Mouse (Mus musculus): ENCODE data around the gene Slc39a7. TPM values are rescaled to one million over a fixed set of nuclear protein-coding genes. Genes with fewer than 3 reads are reported as not detected.

Slc39a7 gene
- 10 to 100 TPM; 66.3 to 67.0 TPM for total RNA-seq (2021)
- long read RNA-seq, experiment 1, transcript Slc39a7-203 (8 exons, 1,550 nt) = minor isoform, 12 of 78 reads
- long read RNA-seq, experiment 1, transcript Slc39a7-201 (7 exons, 2,320 nt) = major isoform, 51 of 78 reads
- long read RNA-seq, experiment 1, partial matches to known transcripts = 3 of 78 reads
- long read RNA-seq, experiment 1, other reads (novel, unspliced or antisense) = 10 of 78 reads
- long read RNA-seq, experiment 2, transcript Slc39a7-203 (8 exons, 1,550 nt) = minor isoform, 5 of 35 reads
- long read RNA-seq, experiment 2, transcript Slc39a7-201 (7 exons, 2,320 nt) = major isoform, 21 of 35 reads
- long read RNA-seq, experiment 2, partial matches to known transcripts = 1 of 35 reads
- long read RNA-seq, experiment 2, other reads (novel, unspliced or antisense) = 6 of 35 reads

DNA sequence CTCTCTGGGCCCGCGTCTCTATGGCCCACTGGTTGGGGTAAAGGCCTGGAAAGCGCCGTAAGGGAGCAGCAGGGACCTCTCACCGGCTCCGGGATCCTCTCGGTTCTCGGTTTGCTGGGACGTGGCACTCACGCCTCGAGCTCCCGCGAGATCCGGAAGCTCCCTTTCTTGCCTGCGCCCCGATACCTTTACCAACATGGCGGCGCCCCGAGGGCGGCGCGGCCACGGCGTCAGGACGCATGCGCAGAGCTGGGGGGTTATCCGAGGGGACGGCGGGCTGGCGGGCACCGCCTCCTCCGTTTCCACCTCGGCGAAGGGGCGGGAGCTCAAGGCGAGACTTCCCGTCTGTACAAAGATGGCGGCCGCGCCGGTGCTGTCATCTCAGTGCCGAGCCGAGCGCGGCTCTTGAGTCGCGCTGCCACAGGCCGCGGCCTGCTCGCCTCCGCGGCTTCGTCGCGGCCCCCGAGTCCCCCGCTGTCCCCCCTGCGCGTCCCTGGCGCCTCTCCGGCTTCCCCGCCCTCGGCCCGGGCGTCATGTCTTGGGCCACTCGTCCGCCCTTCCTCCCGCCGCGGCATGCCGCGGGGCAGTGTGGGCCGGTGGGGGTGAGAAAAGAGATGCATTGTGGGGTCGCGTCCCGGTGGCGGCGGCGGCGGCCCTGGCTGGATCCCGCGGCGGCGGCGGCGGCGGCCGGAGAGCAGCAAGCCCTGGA lies at the start of gene Slc39a7, which contains the start of gene Rxrb:
TSS of gene Slc39a7 (minus strand) at position 218 of the 709 bp plus-strand sequence.
TSS of gene Rxrb (plus strand) at position 348 of the 709 bp plus-strand sequence.
- peak; percentile 98 for DNase-seq

DNA sequence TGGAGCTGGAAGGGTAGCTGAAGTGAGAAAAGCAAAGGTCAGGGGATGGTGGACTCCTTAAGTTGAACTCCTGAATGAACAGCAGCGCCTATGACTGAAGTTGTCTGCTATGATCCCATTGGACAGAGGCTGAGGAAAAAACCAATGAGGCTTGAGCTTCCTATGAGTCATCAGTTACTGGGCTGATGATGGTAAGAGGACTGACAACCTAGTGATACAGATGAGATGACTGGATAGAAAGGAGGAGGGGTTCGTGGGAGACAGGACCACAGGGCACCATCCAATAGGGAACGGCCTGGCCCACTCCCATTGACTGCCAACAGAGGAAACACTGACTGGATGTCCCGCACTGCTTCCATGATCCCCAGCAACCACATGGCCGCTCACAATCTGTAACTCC lies 48.1 kb upstream of the Slc39a7 start:
- DNase-seq = peak in 1 of 2 experiments; percentile 59

DNA sequence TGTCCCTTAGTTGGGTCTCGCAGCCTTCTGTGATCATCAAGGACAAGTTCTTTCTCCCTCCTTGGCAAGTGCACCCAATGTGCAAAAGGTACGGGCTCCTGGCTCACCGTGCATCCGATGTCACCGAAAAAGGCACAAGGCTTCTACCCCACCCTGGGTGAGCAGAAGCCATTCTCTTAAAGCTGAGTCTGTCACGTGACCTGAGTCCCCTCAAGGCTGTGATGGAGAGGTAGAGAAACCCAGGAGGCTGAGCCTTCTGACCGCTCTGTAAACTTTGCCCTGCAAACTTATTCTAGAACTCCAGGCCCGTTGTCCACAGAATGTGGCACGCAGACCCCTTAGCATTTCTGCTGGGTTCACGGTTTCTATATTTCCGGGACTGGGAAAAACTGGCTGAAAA lies 47.5 kb upstream of the Slc39a7 start:
- no peak for DNase-seq

DNA sequence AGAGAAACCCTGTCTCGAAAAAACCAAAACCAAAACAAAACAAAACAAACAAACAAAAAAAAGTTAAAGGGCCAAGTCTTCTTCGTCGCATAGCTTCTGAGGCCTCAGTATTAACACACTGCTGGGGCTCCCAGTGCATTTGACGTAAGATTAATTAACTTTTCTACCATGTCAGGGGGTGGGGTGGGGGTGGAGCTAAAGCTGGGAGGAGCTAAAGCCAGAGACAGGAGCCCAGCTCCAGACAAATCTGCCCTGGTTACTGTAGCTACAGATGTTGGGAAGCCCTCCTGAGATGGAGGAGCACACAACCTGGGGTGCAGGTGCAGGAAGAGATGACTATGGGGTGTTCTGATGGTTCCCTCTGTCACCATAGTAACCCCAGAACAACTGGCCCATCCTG lies 46.7 kb upstream of the Slc39a7 start:
- no peak for DNase-seq

DNA sequence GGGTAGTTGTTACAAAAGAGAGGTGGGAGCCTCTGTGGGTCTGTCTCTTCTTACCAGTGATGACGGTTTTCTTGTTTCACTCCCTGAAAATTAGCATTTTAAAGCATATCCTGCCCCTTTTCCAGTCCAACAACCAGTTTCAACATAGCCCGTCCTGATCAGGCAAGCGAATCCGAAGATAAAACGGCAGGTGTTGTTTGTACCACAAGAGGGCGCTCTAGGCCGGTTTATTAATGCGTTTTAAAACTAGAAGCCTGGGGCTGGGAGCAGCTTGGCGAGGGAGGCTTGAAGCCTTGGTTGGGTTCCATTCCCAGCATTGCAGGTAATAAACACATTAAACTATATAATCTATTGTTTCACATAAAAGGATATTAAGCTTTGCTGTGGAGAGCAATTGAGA lies 46.1 kb upstream of the Slc39a7 start:
- DNase-seq = peak; percentile 54 to 84

DNA sequence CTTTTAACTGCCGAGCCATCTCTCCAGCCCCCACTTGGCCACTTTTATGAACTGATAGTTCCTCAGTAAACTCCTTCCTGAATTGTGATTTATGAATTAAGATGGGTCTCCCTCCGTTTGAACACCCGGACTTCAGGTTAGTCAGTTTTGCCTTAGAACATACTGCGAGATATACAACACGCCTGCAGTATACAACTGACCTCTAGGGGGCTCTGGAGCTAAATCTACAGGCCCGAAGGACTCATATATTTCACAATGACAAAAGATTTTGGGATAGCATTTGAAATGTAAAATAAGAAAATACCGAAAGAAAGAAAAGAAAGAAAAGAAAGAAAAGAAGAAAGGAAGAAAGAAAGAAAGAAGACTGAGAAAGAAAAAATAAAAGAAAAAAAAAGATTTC lies 43.8 kb upstream of the Slc39a7 start:
- peak; percentile 61 to 90 for DNase-seq

DNA sequence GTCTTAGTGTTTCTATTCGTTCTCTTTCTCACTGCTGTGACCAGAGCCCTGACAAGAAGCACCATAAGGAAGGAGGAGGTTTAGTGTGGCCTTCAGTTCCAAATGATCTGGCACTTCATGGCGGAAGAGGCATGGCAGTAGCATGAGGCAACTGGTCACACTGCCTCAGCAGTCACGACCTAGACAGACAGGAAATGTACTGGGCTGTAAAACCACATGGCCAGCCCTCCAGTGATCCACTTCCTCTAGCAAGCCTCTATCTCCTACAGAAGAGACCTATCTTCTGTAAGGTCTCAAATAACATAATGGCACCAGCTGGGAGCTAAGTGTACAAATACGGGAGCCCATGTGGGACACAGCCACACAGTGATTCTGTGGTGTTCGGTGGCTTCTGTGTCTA lies 40.6 kb upstream of the Slc39a7 start:
- no peak for DNase-seq

DNA sequence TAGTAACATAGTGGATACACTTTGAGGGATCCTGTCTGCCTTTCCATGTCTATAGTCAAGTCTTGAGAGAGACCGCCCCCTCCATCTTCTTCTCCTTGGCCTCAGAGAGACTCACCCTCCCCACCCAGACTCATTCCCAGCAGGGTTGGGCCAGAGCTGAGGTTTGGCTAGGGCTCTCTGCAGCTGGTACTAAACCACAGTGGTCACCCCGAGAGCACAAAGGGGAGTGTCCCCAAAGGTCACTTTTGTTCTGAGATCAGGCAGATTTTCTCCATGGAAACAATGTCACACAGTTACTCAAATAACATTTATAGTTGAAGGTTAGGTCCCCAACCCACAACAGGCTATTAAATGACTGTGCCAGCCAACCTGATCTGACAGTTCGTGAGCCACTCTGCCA lies 37.4 kb upstream of the Slc39a7 start:
- DNase-seq = no peak

DNA sequence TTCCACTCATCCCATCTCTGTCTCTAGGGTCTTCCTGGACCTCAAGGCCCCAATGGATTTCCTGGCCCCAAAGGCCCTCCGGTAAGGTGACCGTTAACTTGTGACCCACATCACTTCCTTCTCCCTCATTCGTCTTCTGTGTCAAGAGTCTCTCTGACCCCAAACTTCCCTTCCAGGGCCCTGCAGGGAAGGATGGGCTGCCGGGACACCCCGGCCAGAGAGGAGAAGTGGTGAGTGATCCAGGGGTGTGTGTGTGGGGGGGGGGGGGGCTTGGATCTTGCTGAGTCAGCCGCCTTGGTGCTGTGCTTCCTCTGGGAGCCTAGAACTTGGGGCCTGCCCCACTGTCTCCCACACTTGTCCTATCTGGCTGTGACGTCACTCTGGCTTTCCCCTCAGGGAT lies 25.7 kb upstream of the Slc39a7 start:
- DNase-seq = no peak

DNA sequence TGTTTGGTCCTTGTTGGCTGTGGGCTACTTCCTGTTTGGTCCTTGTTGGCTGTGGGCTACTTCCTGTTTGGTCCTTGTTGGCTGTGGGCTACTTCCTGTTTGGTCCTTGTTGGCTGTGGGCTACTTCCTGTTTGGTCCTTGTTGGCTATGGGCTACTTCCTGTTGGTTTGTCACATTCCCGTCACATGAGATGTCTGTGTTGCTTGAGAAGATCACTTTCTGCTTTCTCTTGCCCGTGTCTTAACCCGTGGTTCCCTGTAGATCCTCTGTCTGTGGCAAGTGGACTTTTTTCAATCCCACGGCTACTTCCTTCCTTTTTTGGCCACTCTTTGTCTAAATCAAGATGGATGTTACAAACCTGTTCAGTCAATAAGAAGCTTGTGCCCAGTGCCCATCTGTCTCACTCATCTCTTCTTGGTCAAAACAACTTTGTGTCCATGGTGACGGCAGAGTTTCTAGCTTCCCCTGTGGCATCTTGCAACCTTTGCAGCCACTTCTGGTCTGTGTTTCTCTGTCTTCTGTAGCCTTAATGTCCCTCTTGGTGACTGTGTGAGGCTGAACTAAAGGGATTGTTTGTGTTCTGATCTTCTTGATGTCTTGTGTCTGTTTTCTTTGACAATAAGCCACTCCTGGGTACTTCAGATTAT lies 16.0 kb upstream of the Slc39a7 start:
- no peak for DNase-seq

DNA sequence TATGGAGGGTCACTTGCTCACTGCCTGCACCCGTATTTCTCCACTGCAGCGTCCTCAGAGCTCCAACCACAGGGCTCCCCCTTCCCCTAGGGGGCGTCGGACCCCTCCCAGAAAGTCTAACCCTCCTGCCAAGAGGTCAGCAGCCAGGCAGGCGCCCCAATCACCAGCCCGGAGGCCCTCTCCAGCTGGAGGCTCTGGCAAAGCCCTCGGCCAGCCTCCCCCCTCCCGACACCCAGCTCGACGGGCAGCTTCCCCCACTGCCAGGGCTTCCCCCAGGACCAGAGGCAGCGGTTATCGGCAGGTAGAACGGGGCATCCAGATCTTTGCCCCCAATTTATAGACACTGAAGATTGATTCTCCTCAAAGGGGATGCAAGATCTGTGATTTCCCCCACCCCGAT lies 14.5 kb upstream of the Slc39a7 start:
- no peak for DNase-seq

DNA sequence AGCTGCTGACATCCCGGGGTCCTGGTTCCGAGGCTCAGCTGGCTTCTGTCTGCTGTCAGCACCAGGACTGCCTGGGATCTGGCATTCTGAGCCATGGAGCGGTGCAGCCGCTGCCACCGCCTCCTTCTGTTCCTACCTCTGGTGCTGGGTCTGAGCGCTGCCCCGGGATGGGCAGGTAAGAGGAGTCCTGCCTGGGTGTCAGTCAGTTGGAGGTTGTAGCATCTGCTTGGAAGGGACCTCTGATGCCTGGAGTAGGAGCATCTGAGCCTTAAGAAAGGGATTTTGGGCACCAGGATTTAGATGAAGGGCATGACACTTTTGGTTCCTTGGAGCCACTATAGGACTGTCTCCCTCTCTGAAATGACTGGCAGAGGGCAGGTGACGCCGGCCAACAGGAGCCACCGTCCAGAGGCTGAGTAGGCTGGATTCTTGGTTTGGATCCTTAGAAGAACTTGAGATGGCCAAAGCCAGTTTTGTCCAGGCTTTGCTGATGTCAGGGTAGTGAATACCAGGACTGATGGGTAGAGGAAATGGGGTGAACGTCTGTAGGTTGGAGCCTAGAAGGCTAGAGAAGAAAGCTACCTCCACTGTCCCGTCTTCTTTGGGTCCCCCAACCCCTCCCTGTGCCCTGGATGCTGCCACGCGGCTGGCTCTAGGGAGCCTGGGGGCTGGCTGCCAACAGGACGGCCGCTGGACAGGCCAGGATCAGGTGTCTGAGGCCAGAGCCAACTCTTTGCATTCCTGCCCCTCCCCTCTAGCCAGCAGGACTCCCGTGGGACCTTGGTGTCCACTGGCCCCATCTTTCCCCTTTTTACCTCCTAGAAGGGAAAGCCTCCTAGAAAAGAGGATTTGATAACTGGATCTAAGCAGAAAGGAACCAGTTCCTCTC lies 8.3 kb upstream of the Slc39a7 start:
- peak; percentile 71 to 77 for DNase-seq

DNA sequence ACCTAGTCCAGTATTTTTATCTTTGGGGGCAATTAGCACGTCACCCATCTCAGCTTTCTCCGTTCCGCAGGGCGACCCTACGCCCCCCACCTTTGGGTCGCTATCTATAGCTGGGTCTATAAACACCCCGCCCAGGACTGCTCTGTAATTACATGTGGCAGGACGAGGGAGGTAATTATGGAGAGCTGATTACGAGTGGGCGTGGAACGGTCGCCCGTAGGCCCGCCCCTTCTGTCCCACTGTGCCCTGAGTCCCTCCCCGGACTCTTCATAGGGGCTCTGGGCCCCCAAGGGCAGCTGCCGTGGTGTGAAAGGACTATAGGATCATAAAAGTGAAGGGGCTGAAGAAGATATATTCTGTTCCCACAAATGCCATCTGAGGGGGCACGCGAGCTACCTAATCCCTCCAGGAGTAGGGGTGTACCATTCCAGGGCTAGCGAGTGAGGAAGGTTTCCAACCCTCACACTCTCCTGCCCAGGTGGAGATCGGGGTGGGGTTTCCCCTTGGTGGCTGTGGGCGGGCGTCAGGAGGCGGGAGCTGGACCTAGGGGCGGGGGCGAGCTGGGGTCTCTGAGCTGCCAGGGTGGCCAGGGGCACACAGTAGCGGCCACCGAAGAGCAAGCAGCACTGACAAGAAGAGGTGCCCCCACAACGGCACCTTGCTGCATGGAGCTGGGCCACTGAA lies 7.5 kb upstream of the Slc39a7 start, which contains the start of gene Col11a2:
TSS of gene Col11a2 (plus strand) at position 560 of the 684 bp plus-strand sequence.
- no peak for DNase-seq

DNA sequence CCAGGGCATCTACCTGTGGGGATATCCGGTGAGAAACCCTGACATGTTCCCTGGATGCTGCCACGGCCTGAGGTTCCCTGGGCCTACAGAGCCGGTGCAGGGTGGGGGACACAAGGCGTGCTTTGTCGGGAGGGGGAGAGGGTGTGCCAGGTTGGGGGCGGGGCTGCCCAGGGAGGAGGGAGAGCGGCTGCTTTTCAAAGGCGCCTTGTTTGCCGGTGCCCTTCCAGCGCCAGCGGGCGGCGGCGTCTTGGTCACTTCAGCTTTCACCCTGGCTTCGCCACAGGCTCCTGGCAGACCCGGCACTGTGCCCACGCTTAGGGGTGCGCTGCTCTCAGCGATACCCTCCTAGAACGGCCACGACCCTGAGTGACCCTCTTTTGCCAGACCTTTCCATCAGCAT lies 7.0 kb upstream of the Slc39a7 start:
- DNase-seq = no peak

DNA sequence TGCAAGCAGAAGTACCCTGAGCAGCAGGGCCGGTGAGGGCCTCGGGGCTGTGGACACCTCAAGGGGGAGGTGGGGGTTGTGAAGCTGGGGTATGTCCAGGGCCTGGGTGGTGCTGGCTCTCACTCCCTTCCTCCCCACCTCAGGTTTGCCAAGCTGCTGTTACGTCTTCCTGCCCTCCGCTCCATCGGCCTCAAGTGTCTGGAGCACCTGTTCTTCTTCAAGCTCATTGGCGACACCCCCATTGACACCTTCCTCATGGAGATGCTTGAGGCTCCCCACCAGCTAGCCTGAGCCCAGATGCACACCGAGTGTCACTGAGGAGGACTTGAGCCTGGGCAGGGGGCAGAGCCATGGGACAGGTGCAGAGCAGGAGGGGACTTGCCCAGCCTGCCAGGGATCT lies 5.8 kb upstream of the Slc39a7 start:
- DNase-seq = no peak

DNA sequence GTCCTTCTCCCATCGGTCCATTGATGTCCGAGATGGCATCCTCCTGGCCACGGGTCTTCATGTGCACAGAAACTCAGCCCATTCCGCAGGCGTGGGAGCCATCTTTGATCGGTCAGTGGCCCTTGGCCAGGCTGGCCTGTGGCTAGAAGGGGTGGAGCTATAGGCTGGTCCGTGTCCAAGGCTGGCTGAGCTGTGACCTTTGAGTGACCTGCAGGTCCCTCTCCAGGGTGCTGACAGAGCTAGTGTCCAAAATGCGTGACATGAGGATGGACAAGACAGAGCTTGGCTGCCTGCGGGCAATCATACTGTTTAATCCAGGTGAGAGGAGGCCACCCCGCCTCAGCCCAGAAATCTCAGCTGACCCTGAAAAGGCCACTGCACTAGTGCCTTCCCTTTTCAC lies 5.2 kb upstream of the Slc39a7 start:
- peak in 1 of 2 experiments; percentile 40 for DNase-seq

DNA sequence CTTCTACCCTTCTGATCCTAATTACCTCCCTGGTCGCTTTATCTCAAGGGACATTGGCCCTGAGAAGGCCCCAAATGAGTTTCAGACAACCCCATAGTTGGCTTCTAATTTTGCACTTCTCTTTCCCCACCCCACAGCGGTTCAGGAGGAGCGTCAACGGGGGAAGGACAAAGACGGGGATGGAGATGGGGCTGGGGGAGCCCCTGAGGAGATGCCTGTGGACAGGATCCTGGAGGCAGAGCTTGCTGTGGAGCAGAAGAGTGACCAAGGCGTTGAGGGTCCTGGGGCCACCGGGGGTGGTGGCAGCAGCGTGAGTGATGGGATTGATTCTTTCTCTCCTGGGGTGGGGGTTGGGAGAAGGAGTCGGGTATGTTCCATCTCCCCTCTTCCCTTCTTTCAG lies 4.0 kb upstream of the Slc39a7 start:
- DNase-seq = no peak

DNA sequence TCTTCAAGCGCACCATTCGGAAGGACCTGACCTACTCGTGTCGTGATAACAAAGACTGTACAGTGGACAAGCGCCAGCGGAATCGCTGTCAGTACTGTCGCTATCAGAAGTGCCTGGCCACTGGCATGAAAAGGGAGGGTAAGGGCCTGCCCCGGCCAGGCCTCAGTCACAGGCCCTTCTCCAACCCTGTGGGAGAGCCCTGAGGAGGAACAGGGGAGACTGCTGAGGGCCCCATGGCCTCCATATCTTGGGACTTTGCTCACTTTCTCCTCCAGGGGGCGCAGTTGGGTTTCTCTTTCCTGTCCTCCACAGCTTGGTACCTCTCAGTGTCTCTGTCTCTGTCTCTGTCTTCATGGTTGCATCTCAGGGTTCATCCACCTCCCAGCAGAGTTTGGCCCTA lies 2.6 kb upstream of the Slc39a7 start:
- DNase-seq = peak; percentile 83 to 85

DNA sequence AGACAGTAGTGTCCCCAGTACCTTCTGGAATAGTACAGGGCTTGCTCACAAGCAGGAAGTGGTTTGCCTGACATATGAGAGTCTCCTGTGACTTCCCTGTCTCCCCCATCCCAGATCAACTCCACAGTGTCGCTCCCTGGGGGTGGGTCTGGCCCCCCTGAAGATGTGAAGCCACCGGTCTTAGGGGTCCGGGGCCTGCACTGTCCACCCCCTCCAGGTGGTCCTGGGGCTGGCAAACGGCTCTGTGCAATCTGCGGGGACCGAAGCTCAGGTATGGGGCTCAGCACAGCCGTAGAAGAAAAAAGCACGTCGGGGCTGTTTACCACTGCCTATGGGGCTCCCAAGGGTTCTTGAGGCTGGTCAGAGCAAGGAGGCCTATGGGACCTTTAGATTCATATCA lies 2.0 kb upstream of the Slc39a7 start:
- no peak for DNase-seq

DNA sequence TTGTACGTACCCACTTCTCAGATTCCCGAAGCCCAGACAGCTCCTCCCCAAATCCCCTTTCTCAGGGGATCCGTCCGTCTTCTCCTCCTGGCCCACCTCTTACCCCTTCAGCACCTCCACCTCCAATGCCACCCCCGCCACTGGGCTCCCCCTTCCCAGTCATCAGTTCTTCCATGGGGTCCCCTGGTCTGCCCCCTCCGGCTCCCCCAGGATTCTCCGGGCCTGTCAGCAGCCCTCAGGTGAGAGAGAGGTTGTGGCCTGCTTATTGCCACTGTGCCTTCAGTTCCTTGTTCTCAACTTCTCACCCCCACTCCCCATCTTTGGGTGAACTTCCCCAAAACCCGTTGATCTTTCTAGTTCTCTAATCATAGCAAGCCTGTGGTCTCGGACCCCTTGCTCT lies 1.3 kb upstream of the Slc39a7 start:
- DNase-seq = no peak

DNA sequence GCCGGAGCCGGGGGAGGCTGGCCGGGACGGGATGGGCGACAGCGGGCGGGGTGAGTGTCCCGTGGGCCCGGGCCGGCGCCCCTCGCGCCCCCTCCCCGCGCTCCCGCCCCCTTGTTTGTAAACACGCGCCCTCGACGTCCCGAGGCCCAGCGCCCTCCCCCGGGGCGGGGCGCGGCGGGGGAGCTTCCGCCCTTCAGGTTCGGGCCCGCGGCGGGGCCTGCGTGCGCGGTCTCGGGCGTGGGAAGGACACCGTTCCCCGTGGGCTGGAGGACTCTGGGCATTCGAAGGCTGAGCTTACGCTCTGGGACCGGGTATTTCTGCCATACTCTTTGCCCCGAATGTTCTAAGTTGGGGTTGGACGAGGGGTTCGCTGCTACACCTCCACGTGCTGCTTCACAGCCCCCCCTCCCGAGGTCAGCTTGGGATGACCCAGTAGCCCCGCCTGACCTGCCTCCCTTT lies 721 bp upstream of the Slc39a7 start:
- peak; percentile 67 to 70 for DNase-seq

All from heart, adult 18-20 months (tissue).